Mouse (Mus musculus) liver, postnatal 0 days (tissue): Measurements from ENCODE around the gene Depdc1b.

Source experiments
- CTCF ChIP-seq: sonication (generic); IDR thresholded peaks from 2 replicates; pipeline ENCODE4 v1.5.1; 2016; ENCODE audit warnings: antibody characterized with exemption, low read depth
- EP300 ChIP-seq: IDR thresholded peaks from 2 replicates; pipeline ENCODE4 v1.6.1; 2016; ENCODE audit warnings: antibody characterized with exemption, low read depth, mild to moderate bottlenecking

DNA sequence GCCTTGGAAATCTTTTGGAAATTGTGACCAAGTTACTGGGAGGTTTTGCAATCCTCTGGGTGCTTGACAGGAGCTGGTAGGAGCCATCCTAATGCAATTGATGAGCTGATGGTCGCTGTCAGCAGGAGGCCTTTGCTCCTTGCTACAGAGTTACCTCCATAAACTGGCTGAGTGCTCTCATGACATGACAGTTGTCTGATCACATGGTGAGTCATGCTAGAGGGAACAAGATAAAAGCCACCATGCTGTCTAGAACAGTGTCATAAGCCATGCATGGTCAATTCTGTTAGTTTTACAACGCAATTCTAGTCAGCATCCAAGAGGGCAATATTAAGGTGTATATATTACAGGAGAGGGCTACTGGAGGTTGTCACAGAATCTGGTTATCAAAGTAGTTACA lies 99.3 kb downstream of the Depdc1b start:
- TF ChIP-seq CTCF (no peak), EP300 (no peak)
